Mouse (Mus musculus): Measurements from ENCODE around the gene Mgat3. TPM values are rescaled to one million over a fixed set of nuclear protein-coding genes. Genes with fewer than 3 reads are reported as not detected.

Mgat3 gene
- polyA plus RNA-seq, 1 experiment from 2014 or later: 15.7 TPM

DNA sequence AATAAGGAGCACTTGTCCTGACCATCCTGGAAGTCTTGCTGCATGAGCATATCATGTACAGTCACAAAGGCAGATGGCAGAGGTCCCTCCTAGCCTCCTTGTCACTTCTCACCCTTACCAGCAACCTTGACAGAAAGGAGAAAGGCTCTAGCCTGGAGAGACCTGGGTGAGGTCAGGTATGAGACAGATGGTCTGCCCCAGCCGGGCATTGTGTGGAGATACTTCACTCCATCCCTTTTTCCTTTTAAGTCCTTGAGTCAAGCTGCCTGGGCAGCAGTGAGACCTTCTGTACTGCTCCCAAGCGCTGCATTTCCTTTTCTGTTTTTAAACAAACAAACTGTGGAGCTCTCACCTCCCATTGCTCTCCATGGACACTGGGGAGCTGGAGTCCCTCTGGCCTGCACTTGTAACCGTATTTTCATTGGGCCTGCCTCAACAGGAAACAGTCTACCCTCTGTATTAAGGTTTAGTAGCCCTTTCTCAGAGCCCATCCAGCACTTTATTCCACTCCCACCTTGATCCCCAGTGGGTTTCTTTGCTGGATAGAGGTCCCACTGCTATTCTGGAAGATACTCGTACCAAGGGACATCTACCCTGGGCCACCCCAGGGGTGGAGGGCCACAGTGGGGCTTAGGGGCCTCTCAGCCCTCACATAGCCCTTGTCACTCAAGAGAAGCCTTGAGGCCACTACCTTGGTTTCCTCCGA lies 15.4 kb upstream of the Mgat3 start:
- ATAC-seq: no peak
- no peak overlapping the region for H3K9ac ChIP-seq (ENCODE audit: low read depth, low read length)

GRCm38 (mm10) chr15:80158707-80159090 lies 14.8 kb upstream of the Mgat3 start:
- H3K27me3 ChIP-seq (replicated peaks; ENCODE audit: control insufficient read depth, insufficient read depth, low read length): no peaks in the 10 kb centered on the region
- 58% methylated on average over 4 of the region's 4 CpGs for WGBS
- peaks cover 2% of the 10 kb centered on the region; the same call in 1 of the 2 replicates for H3K4me1 ChIP-seq (ENCODE audit: control insufficient read depth, insufficient read depth, low read depth, low read length)
- no peak overlapping the region for H3K4me2 ChIP-seq (ENCODE audit: low read length)
- ATAC-seq: no peak
- no peak overlapping the region for H3K9ac ChIP-seq (ENCODE audit: low read depth, low read length)
- H3K9me3 ChIP-seq (ENCODE audit: control insufficient read depth, low read length): no peaks in the 10 kb centered on the region
- peaks cover 38% of the 10 kb centered on the region for H3K36me3 ChIP-seq (ENCODE audit: control insufficient read depth, insufficient read depth, low read length)
- H3K27ac ChIP-seq (ENCODE audit: low read depth, low read length): no peak overlapping the region
- no peak overlapping the region for H3K4me3 ChIP-seq (ENCODE audit: low read length)

More for the DNA sequence above, 15.4 kb upstream of the Mgat3 start:
- H3K4me2 ChIP-seq (ENCODE audit: low read length): no peak overlapping the region
- 69% methylated on average over 5 of the region's 5 CpGs for WGBS
- H3K4me3 ChIP-seq (ENCODE audit: low read length): no peak overlapping the region
- no peak overlapping the region for H3K27ac ChIP-seq (ENCODE audit: low read depth, low read length)
- H3K36me3 ChIP-seq (ENCODE audit: control insufficient read depth, insufficient read depth, low read length): peaks cover 38% of the 10 kb centered on the region
- H3K9me3 ChIP-seq (ENCODE audit: control insufficient read depth, low read length): no peaks in the 10 kb centered on the region
- H3K4me1 ChIP-seq (ENCODE audit: control insufficient read depth, insufficient read depth, low read depth, low read length): peaks cover 2% of the 10 kb centered on the region; the same call in 1 of the 2 replicates
- no peaks in the 10 kb centered on the region for H3K27me3 ChIP-seq (replicated peaks; ENCODE audit: control insufficient read depth, insufficient read depth, low read length)

DNA sequence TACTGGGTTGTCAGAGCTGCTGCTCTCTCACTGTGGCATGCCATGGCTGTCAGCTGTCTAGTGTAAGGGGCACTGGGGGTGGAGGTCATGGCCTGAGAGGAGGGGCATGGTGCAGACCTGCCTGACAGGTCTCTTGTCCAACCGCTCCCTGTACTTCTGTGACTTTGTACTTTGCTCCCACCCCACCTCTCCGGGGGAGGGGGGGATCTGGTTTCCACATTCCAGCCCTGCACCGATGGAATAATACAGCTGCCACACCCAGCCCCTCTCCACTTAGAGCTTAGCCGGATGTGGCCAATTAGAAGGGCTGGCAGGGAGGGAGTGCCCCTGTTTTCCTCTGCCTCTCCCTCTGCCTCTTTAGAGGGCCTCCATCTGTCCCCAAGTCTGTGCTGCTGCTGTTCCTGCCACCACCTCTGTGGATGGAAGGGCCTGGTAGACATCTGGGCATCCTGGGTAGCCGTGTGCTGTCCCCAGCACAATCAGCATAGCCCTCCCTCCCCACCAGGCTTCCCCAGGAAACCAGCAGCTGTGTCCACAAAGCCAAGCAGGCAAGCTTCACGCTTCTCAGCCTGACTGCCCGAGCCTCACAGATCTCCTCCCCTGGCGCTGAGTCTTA lies 14.1 kb upstream of the Mgat3 start:
- Histone ChIP-seq H3K4me2 (ENCODE audit: low read length) (no peak overlapping the region), H3K27me3 (replicated peaks; ENCODE audit: control insufficient read depth, insufficient read depth, low read length) (no peaks in the 10 kb centered on the region), H3K4me1 (ENCODE audit: control insufficient read depth, insufficient read depth, low read depth, low read length) (peaks cover 2% of the 10 kb centered on the region; the same call in 1 of the 2 replicates), H3K9me3 (ENCODE audit: control insufficient read depth, low read length) (no peaks in the 10 kb centered on the region), H3K9ac (ENCODE audit: low read depth, low read length) (no peak overlapping the region), H3K36me3 (ENCODE audit: control insufficient read depth, insufficient read depth, low read length) (peaks cover 38% of the 10 kb centered on the region), H3K4me3 (ENCODE audit: low read length) (no peak overlapping the region), H3K27ac (ENCODE audit: low read depth, low read length) (peak overlapping the region; percentile 9; the same call in 1 of the 2 replicates)
- ATAC-seq: no peak
- WGBS: 61% methylated on average over 8 of the region's 8 CpGs

DNA sequence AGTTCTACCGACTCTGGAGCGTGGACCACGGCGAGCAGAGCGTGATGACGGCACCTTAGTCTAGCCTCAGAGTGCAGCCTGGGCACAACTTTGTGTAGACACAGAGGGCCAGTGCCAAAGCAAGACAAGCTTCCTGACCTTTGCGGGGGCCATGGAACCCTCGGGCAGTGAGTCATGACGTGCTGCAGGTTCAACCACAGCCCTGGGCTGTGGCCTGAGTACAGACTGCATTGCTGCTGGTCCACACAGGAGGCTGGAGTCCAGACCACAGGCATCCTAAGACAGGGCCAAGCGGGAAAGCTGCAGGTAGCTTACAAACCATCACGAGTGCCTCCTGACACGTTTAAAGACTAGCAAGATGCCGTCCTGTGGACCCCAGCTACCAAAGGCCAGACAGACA lies 13.3 kb upstream of the Mgat3 start:
- Histone ChIP-seq H3K27me3 (replicated peaks; ENCODE audit: control insufficient read depth, insufficient read depth, low read length) (no peaks in the 10 kb centered on the region), H3K4me3 (ENCODE audit: low read length) (no peak overlapping the region), H3K4me1 (ENCODE audit: control insufficient read depth, insufficient read depth, low read depth, low read length) (peaks cover 2% of the 10 kb centered on the region; the same call in 1 of the 2 replicates), H3K27ac (ENCODE audit: low read depth, low read length) (no peak overlapping the region), H3K9me3 (ENCODE audit: control insufficient read depth, low read length) (no peaks in the 10 kb centered on the region), H3K9ac (ENCODE audit: low read depth, low read length) (no peak overlapping the region), H3K4me2 (ENCODE audit: low read length) (no peak overlapping the region), H3K36me3 (ENCODE audit: control insufficient read depth, insufficient read depth, low read length) (peaks cover 36% of the 10 kb centered on the region)
- no peak for ATAC-seq
- 91% methylated on average over 13 of the region's 13 CpGs for WGBS

DNA sequence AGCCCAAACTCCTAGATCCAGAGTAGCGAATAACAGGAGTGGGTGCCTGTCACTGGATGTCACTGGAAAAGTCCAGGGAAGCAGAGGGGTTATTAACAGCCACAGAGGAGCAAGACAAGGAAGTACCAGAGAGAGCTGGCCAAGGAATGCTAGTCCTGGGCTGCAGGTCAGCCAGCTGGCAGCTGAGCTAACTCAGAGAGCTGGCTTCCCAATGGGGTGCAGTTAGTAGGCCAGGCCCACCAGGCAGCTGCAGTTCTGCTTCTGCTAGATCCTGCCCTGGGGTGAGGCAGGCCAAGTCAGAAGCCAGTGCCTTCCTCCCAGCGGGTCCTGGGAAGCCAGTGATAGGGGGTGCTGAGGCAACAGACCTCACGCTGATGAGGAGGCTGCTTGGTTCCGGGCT lies 12.8 kb upstream of the Mgat3 start:
- no peak overlapping the region for H3K9ac ChIP-seq (ENCODE audit: low read depth, low read length)
- ATAC-seq: no peak
- WGBS: 94% methylated on average over 4 of the region's 4 CpGs
- H3K27me3 ChIP-seq (replicated peaks; ENCODE audit: control insufficient read depth, insufficient read depth, low read length): no peaks in the 10 kb centered on the region
- peaks cover 2% of the 10 kb centered on the region; the same call in 1 of the 2 replicates for H3K4me1 ChIP-seq (ENCODE audit: control insufficient read depth, insufficient read depth, low read depth, low read length)
- H3K4me2 ChIP-seq (ENCODE audit: low read length): no peak overlapping the region
- H3K27ac ChIP-seq (ENCODE audit: low read depth, low read length): no peak overlapping the region; the same call in 1 of the 2 replicates
- H3K4me3 ChIP-seq (ENCODE audit: low read length): no peak overlapping the region
- peaks cover 35% of the 10 kb centered on the region for H3K36me3 ChIP-seq (ENCODE audit: control insufficient read depth, insufficient read depth, low read length)
- no peaks in the 10 kb centered on the region for H3K9me3 ChIP-seq (ENCODE audit: control insufficient read depth, low read length)

DNA sequence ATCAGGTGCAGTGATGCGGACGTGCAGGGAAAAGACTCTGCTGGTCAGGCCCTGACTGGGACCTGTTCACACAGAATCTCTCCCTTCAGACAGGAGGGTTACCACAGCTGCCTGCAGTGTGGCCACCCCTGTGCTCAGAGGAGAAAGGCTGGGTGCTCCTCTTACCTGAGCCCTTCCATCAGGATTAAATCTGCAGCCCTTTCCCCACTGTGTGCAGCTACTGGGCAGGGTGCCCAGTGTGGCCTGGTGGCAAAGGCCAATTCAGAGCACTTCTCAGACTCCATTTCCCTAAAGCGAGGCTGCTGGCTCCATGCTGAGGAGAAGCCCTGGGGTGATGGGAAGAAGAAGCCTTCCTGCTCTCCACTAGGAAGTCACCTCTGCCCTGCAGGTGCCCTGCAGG lies 12.3 kb upstream of the Mgat3 start:
- Histone ChIP-seq H3K4me2 (ENCODE audit: low read length) (no peak overlapping the region), H3K4me1 (ENCODE audit: control insufficient read depth, insufficient read depth, low read depth, low read length) (peaks cover 2% of the 10 kb centered on the region; the same call in 1 of the 2 replicates), H3K27ac (ENCODE audit: low read depth, low read length) (no peak overlapping the region; the same call in 1 of the 2 replicates), H3K9ac (ENCODE audit: low read depth, low read length) (no peak overlapping the region), H3K4me3 (ENCODE audit: low read length) (no peak overlapping the region), H3K27me3 (replicated peaks; ENCODE audit: control insufficient read depth, insufficient read depth, low read length) (no peaks in the 10 kb centered on the region), H3K9me3 (ENCODE audit: control insufficient read depth, low read length) (no peaks in the 10 kb centered on the region), H3K36me3 (ENCODE audit: control insufficient read depth, insufficient read depth, low read length) (peaks cover 33% of the 10 kb centered on the region)
- 79% methylated on average over 3 of the region's 3 CpGs for WGBS
- ATAC-seq: no peak

DNA sequence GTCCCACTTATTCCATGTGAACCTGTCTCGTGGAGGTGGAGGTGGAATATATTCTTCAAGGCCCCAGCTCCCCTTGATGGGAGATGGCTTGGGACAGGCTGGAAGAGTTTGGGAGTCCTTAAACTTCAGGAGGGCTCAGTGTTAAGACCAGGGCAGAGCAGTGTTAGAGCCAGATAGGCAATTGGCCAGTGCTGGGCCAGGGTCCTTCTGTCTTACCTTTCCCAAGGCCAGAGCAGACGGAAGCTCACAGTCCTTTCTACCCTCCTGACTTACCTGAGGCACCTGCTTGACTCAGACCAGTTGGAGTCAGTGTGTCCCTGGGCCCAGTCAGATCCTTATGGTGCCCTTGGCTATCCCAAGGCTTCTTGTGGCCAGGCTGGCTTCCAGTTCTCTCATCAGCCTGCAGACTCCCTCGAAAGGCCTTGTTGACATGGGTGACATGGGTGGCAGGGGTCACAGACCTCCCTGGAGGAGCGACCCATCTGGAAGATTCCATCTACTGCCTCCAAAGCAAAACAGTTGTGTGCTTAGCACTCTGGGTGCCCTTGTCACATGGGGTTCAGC lies 11.0 kb upstream of the Mgat3 start:
- Histone ChIP-seq H3K36me3 (ENCODE audit: control insufficient read depth, insufficient read depth, low read length) (peaks cover 33% of the 10 kb centered on the region), H3K4me2 (ENCODE audit: low read length) (no peak overlapping the region), H3K4me3 (ENCODE audit: low read length) (no peak overlapping the region), H3K9ac (ENCODE audit: low read depth, low read length) (no peak overlapping the region), H3K9me3 (ENCODE audit: control insufficient read depth, low read length) (no peaks in the 10 kb centered on the region), H3K27me3 (replicated peaks; ENCODE audit: control insufficient read depth, insufficient read depth, low read length) (no peaks in the 10 kb centered on the region), H3K27ac (ENCODE audit: low read depth, low read length) (no peak overlapping the region), H3K4me1 (ENCODE audit: control insufficient read depth, insufficient read depth, low read depth, low read length) (peaks cover 2% of the 10 kb centered on the region; the same call in 1 of the 2 replicates)
- ATAC-seq: no peak
- whole genome bisulfite sequencing: 84% methylated on average over 4 of the region's 4 CpGs

DNA sequence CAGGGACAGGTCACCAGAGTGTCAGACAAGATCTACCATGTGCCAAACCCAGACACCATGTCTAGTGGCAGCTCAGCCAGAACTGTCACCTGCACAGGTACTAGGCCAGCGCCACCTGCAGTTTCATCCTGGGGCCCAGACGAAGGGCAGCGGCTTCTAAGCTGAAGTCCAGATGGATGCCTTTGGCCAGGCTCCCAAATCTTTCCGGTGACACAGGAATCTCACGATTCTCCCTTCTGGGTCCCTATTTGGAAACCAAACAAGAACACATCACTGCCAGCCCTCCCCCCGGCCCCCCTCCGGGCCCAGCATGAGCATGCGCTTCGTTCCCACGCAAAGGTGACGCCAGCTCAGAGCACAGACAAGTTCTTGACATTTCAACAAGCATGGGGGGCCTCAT lies 10.2 kb upstream of the Mgat3 start:
- ATAC-seq: no peak
- peaks cover 26% of the 10 kb centered on the region for H3K36me3 ChIP-seq (ENCODE audit: control insufficient read depth, insufficient read depth, low read length)
- WGBS: 56% methylated on average over 11 of the region's 11 CpGs
- H3K9me3 ChIP-seq (ENCODE audit: control insufficient read depth, low read length): no peaks in the 10 kb centered on the region
- H3K4me3 ChIP-seq (ENCODE audit: low read length): no peak overlapping the region
- H3K27me3 ChIP-seq (replicated peaks; ENCODE audit: control insufficient read depth, insufficient read depth, low read length): no peaks in the 10 kb centered on the region
- H3K9ac ChIP-seq (ENCODE audit: low read depth, low read length): no peak overlapping the region
- H3K27ac ChIP-seq (ENCODE audit: low read depth, low read length): no peak overlapping the region
- no peak overlapping the region for H3K4me2 ChIP-seq (ENCODE audit: low read length)
- peaks cover 2% of the 10 kb centered on the region; the same call in 1 of the 2 replicates for H3K4me1 ChIP-seq (ENCODE audit: control insufficient read depth, insufficient read depth, low read depth, low read length)

GRCm38 (mm10) chr15:80163716-80164115 lies 9.8 kb upstream of the Mgat3 start:
- no peak overlapping the region for H3K4me2 ChIP-seq (ENCODE audit: low read length)
- 80% methylated on average over 4 of the region's 4 CpGs for WGBS
- no peak overlapping the region for H3K9ac ChIP-seq (ENCODE audit: low read depth, low read length)

More at GRCm38 (mm10) chr15:80163716-80164115, 9.8 kb upstream of the Mgat3 start:
- peaks cover 2% of the 10 kb centered on the region; the same call in 1 of the 2 replicates for H3K4me1 ChIP-seq (ENCODE audit: control insufficient read depth, insufficient read depth, low read depth, low read length)
- no peak overlapping the region for H3K4me3 ChIP-seq (ENCODE audit: low read length)
- H3K27ac ChIP-seq (ENCODE audit: low read depth, low read length): no peak overlapping the region
- no peaks in the 10 kb centered on the region for H3K9me3 ChIP-seq (ENCODE audit: control insufficient read depth, low read length)
- no peaks in the 10 kb centered on the region for H3K27me3 ChIP-seq (replicated peaks; ENCODE audit: control insufficient read depth, insufficient read depth, low read length)
- no peak for ATAC-seq
- peaks cover 22% of the 10 kb centered on the region for H3K36me3 ChIP-seq (ENCODE audit: control insufficient read depth, insufficient read depth, low read length)
